Mouse (Mus musculus) brain, embryonic 14.5 days (tissue): Measurements from ENCODE around the gene Lrrtm3.

Experiments used
- CTCF ChIP-seq: fragments of 200-500 bp; IDR thresholded peaks from 2 replicates; pipeline ENCODE4 v1.5.1; 2012; ENCODE audit warnings: inconsistent platforms, mild to moderate bottlenecking, moderate library complexity, borderline replicate concordance; ENCODE audit not compliant: insufficient read depth, insufficient read length; ENCODE audit errors: extremely low read depth
- POLR2A ChIP-seq: fragments of 200-500 bp; IDR thresholded peaks from 2 replicates; pipeline ENCODE4 v1.6.1; 2012; ENCODE audit warnings: mild to moderate bottlenecking, inconsistent platforms, borderline replicate concordance; ENCODE audit not compliant: poor library complexity, insufficient read depth, insufficient read length, severe bottlenecking; ENCODE audit errors: extremely low read depth

- TF ChIP-seq CTCF (no peak), POLR2A (no peak)
These were observed 156.1 kb downstream of the Lrrtm3 start for GRCm38 (mm10) chr10:63933946-63934345.
